Mouse (Mus musculus) gastrocnemius, postnatal 14 days (tissue): ENCODE measurements around the gene Mroh7. TPM values are rescaled to one million over a fixed set of nuclear protein-coding genes. Genes with fewer than 3 reads are reported as not detected.
"Not testable (repeated sequence)": the region's sequence is repeated elsewhere in the genome, so short reads cannot be mapped to it uniquely, and the experiment has no call there.

ENCODE experiments used
- DNase-seq: peaks from one replicate; pipeline ENCODE4 v3.0.0; 2021; ENCODE audit warnings: mixed read lengths
- intact Hi-C: fragments of 180-260 bp; cut with DNase I; formaldehyde crosslinking; loops from one replicate; pipeline ENCODE4 v1.15.1; 2025; ENCODE audit warnings: low total_unique reads
- long read RNA-seq, 2 experiments: library from polyadenylated mRNA; stranded (forward); transcript quantifications; one replicate each; pipeline ENCODE4 v2.0.0; 2021
- total RNA-seq, 2 experiments: library from RNA; stranded (reverse); gene quantifications; 2 replicates each; pipeline ENCODE4 v1.2.3; 2021

The Mroh7 gene
- under 1 TPM; 0.31 to 0.35 TPM for total RNA-seq
- long read RNA-seq, experiment 1: 0 reads
- long read RNA-seq, experiment 2, partial matches to known transcripts: 0 of 1 reads
- long read RNA-seq, experiment 2, other reads (novel, unspliced or antisense): 1 of 1 reads

DNA sequence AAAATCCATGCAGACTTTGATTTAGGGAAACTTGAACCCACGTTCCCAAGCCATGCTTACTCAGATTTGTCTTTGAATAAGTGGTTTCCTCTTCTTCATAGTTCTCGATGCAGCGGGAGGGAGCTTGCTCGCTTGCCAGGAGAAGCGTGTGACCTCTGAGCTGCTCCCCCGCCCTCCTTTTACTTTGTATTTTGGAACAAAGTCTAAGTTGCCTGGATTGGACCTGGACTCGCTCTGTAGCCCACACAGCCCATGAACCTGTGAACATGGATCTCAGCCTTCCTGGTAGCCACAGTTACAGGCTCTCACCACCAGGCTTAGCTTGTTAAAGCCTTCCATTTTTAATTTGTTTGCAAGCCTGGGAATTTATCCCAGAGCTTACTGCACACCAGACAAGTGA lies at the start of gene Mroh7:
Mroh7 (minus strand) TSS at position 112 of the 400 bp plus-strand sequence.
- intact Hi-C loops: no loop called here

DNA sequence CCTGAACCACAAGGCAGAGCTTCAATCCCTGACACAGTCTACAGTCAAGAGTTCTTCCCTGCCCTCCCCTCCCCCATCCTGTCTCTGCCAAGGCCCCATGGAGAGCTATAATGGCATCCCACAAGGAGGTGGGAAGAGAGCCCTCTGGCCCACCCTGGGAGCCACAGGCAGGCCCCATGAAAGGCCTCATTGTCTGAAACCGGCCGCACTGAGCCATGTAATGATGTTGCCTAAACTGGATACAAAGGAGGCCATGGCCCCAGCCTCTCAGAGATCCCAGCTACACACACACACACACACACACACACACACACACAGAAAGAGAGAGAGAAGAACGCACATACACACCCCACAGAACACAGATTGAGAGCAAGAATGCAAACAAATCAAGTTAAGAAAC lies 49.3 kb upstream of the Mroh7 start:
- intact Hi-C loops: no loop called here
- DNase-seq: no peak

More for the DNA sequence above, at the start of gene Mroh7:
- no peak for DNase-seq

DNA sequence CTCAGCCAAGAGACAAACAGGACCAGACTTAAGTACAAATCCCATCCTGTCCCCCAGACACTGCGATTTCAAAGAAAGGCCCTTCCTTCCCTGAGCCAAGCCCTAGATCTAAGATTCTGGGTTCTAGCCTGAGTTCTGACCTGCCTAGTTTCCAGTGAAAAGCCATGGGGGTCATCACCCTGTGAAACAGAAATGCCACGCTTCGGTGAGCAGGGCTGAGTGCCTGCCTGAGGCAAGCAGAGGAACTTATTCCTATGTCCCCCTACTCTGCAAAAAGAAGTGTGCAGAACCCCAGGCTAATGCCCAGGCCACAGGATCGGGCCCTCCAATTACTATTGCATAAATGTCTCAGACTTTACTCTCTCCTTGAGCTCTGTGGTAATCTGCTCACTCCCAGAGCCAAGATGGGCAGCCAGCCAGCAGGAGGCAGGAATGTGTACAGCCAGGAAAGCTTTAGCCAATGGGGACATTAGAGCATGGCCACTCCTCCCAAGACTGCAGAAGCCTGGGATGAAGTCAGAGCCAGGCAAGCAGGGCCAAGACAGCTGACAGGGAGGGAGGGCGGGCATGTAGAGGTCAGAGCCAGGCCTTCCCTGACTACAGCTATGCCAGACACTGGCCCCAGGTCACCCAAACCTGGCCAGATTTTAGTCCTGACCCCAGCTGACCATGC lies 47.5 kb upstream of the Mroh7 start:
- peak; percentile 98 for DNase-seq
- intact Hi-C loops: no loop called here

DNA sequence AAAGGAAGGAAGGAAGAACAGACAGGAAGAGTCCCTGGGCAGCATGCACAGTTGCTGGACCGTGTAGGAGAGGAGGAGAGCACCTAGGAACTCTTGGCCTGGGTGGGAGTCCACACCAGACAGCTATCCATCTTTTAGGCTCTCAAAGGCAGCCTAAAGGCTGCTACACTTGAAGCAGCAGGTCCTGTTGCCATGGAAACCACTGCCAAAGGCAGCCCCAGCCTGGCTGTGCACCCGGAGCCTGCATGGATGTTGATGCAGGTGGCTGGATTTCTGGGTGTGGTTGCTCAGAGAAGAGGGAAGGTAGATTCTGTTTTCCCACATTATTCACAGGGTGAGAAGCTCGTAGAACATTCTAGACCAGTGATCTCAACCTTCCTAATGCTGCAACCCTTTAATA lies 46.3 kb upstream of the Mroh7 start:
- no peak for DNase-seq
- intact Hi-C loops: no loop called here

DNA sequence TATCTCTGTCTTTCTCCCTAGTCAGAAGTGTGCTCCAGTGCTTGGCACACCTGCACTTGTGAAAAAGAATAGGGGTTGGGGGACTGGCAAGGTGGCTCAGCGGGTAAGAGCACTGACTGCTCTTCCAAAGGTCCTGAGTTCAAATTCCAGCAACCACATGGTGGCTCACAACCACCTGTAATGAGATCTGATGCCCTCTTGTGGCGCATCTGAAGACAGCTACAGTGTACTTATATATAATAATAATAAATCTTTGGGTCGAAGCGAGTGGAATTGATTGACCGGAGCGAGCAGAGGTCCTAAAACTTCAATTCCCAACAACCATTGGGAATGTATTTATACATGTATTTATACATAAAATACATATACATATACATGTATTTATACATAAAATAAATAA lies 45.0 kb upstream of the Mroh7 start:
- DNase-seq, intact Hi-C loops: not testable (repeated sequence)

DNA sequence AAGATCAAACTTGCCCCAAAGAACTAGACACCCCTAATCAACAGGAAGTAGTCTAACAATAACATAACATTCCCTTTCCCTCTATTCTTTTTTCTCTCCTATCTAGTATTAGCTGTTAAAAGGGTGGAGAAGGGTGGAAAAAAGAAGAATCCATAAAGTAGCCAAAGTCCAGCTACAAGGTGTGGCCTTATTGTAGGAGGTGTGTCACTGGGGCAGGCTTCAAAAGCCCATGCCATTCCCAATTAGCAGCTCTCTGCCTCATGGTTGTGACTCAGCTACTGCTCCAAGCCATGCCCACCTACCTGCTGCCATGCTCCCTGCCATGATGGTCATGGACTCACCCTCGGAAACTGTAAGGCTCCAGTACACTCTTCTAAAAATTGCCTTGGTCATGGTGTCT lies 41.8 kb upstream of the Mroh7 start:
- intact Hi-C loops: no loop called here
- no peak for DNase-seq

DNA sequence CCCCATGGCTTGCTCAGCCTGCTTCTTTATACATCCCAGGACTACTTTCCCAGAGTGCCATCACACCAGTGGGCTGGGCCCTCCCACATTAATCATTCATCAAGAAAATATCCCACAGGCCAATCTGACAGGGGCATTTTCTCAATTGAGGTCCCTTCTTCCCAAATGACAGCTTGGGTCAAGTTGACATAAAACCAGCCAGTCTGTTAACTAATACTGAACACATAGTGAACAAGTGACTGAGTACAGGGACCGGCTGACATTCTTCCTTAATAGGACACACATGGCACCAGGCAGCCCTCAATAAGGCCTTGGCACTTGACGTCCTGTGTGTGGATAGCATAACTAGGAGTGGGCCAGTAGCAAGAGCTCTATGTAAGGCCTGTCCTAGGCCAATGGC lies 38.6 kb upstream of the Mroh7 start:
- intact Hi-C loops: no loop called here
- no peak for DNase-seq

DNA sequence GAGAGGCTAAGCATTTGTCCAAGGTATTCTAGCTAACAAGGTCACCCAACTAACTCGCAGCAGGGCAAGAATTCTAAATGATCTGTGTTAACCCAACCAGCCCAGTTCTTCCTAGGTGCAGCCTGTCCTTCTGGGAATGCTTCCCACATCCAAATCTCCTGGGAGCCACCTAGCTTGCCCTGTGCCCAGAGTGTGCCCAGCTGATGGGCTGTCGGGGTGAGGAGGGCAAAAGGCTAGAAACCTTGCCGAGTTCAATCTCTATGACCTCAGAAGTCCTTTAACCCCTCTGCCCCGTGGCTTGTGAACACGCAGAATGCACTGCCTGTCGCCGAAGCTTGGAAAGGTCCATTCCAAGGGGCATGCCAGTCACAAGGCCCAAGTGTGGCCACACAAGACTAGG lies 33.4 kb upstream of the Mroh7 start:
- no peak for DNase-seq
- intact Hi-C loops: no loop called here

DNA sequence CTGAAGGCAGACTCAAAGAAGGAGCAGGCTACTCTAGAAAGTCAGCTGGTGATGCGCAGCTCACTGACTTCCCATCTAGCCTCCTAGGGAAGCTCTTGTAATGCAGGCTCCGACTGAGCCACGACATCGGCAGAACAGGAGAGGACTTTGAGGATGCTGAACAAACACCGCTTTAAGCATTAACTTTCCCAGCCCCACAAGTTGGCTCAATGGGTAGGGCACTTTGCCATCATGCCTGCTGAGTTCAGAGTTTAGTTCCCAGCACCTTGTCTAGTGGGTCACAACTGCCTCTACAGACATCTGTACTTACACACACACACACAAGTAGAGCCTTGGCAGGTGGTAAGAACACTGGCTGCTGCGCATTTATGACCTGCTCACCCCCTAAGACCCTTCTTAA lies 21.0 kb upstream of the Mroh7 start:
- intact Hi-C loops: no loop called here
- DNase-seq: no peak

DNA sequence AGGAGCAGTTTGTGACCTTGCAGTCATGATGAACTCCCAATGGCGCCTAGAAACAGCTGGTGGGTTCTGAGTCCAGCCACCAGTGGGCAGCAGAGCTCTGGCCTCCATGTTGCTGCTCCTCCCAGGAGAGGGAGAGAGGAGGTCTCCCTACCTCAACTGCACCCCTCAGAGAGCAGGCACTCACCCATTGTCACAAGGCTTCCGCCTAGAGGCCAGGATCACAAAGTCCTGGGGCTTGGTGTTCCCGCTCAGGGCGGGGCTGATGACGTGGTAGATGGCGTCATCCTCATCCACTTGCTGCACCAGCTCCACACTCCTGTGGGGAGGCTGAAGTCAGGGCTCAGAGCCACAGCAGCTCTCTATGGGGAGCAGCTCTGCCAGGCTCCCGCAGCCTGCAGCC lies 19.0 kb upstream of the Mroh7 start:
- intact Hi-C loops: loop anchor here (10.0 kb wide), 1 partner anchor 415 kb away; no protein-coding TSS in a partner anchor
- DNase-seq: peak; percentile 66

DNA sequence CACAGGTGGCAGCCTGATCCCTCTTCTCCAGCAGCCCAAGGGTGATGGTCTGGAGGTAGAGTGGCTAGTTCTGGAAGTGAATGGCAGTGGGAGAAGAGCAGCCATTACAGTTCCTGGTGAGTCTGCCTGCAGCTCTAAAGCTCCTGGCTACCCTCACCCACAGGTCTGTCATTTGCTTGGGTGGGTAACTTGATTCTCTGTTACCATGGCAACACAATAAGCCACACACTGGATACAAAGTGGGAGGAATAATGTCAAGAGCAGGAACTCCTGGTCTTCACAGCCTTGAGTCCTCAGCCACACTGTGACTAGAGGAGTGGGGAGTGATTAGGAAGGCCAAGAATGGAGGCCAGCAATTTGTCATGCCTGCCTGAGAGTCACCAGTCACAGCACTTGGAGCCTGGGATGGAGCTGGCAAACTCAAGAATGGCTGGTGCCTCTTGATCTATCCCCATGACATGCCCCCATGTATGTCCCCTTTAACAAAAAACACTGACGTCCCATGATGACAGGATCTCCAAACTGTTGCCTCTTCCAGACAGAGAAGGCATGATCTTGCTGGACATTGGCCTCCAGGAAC lies 16.4 kb upstream of the Mroh7 start:
- DNase-seq: no peak
- intact Hi-C loops: loop anchor here (10.0 kb wide), 1 partner anchor 418 kb away; no protein-coding TSS in a partner anchor

DNA sequence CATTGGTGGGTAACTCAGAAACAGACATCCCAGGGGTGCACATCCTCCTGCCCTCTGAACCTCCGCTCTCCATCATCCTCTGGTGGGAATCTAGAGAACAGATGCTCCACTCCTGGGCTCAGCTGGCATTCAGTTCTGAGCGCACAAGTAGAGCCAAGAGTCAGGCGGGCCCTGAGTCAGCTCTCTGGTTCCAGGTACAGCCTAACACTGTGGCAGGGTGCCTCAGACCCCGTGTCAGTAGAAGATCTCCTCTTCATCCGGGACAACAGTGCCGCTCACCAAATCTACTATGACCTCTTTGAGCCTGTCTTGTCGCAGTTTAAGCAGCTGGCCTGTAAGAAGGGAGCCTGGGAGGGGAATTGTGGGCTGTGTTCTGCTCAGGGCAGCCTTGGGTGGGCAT lies 15.1 kb upstream of the Mroh7 start:
- intact Hi-C loops: loop anchor here (10.0 kb wide), 1 partner anchor 419 kb away; no protein-coding TSS in a partner anchor
- no peak for DNase-seq

DNA sequence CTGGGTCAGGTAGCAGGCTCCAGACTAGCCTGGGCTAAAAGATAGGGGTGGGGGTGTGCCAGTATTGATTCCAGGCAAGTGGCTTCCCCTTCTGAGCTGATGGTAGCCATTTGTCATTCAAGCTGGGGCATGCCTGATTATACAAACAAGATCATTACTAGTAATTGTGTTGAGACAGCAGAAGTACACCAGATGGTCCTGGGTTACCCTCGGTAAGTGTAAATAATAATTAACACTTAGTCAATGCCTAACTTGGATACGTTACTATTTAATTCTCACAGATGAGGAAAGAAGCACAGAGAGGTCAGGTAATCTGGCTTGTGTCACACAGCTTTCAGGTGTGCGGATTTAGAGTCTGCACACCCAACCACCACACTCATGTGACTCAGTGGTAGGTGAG lies 7.2 kb upstream of the Mroh7 start:
- intact Hi-C loops: no loop called here
- no peak for DNase-seq

DNA sequence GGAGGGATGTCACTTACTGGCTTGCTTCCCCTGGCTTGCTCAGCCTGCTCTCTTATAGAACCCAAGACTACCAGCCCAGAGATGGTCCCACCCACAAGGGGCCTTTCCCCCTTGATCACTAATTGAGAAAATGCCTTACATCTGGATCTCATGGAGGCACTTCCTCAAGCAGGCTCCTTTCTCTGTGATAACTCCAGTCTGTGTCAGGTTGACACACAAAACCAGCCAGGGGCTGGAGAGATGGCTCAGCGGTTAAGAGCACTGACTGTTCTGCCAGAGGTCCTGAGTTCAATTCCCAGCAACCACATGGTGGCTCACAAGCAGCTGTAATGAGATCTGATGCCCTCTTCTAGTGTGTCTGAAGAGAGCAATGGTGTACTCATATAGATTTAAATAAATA lies 6.2 kb upstream of the Mroh7 start:
- intact Hi-C loops, DNase-seq: not testable (repeated sequence)

DNA sequence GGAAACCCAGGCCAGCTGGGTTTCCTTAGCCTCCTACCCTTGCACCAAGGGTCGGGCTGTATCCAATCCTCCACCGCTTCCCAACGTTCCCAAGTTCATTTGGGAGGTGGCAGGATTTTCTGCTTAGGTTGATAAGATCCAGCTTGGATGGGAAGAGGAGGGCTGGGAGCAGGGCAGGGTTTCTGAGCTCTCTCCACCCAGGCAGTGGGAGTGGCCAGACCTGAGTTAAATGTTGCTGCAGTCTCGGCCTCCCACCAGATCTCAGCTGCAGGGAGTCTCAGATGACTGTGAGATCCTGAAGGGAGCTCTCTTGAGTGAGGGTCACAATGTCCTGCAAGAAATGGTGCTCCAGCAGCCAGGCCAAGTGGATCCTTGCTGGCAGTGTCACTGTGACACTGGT lies 2.9 kb upstream of the Mroh7 start, which contains the start of gene Fam151a:
Fam151a (plus strand) TSS at position 254 of the 400 bp plus-strand sequence.
- intact Hi-C loops: no loop called here
- DNase-seq: no peak

DNA sequence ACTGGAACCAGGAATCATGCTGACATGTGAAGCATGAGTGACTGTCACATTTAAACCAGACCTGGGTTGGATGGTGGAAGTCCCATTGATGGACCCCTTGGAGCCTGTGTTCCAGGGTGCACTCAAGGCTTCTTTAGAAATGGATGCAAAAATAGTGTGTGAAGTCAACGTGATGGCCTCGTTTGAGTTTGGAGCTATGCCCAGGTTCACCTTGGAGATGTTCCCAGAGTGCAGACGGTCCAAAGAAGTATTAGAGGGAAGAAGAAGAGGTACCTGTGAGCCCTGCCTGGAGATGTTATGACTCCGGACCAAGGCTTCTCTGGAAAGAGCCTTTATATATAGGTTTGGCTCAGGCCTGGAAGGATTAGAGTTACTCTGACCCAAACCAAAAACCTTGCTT lies 10.1 kb downstream of the Mroh7 start:
- no peak for DNase-seq
- intact Hi-C loops: no loop called here

DNA sequence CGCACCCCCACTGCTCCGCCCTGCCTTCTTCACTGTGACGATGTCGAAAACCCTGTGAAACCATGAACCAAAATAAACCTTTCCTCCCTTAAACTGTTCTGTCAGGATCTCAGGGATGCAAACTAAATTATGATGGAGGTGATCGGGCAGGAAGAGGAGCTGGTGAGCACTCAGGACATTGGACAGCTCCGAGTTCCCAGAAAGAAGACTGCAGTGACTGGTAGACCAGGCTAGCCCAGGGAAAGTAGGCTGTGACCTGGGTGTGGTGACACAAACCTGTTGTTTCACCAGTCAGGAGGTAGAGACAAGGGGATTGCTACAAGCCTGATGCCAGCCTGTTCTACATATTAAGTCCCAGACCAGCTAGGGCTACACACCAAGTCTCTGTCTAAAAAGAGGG lies 17.1 kb downstream of the Mroh7 start:
- intact Hi-C loops: no loop called here
- no peak for DNase-seq

DNA sequence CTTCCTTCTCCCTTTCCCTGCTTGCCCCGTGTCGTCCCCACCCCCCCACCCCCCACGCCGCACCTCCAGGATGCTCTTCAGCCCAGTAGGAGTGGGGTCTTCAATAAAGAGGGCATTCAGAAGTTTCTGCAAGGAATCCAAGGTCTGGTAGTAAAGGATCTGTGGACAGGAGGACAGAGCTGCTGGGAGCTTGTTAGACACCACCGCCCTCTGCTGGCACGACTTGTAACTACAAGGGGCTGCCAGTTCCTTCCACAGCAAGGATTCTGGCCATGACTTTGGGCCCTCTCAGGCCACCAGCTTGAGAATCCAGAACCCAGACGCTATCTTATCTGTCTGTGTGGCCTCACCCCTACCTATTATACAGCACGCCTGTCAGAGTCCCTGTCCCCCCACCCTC lies 22.3 kb downstream of the Mroh7 start:
- peak; percentile 82 for DNase-seq
- intact Hi-C loops: loop anchor here (5.0 kb wide), 2 partner anchors 81 to 96 kb away; no protein-coding TSS in a partner anchor

DNA sequence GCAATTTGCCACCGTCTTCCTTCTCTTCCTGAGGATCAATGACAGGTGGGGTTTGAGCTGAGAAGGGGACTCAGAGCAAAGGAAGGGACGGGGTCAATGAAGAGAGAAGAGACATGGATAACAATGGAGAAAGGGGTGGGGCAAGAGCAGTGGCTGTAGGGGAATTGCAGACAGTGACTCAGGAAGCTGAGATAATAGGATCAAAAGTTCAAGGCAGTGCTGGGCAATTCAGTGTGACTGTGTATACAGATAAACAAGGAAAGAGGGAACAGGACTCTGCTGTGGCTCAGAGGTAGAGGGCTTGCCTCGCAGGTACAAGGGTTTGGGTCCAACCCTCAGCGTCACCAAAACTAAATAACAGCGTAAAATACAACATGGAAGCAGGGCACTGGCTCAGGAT lies 22.8 kb downstream of the Mroh7 start:
- intact Hi-C loops: loop anchor here (5.0 kb wide), 2 partner anchors 81 to 96 kb away; no protein-coding TSS in a partner anchor

DNA sequence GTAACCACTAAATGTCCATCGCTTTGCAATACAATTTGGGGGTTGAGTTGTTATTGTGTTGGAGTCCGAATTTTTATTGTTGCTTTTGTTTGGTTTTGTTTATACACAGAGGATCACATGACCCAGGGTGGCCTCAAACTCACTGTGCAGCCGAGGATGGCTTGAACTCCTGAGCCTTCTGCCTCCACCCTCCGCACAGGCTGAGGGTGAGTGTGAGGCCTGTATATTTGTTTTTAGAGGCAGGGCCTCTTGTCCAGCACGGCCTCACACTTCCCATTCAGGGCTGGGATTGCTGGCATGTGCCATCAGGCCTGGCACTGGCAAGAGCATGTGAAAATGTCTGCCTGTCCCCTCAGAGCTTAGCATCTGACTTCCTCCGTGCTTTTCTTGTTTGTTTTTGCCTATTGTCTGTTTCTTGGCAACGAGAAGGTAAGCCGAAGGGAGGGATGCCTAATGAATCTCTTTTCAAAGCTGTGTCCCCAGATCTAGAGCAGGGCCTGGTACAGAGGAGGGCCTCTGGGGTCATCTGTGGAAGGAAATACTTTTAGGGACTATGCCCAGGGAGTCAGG lies 25.5 kb downstream of the Mroh7 start:
- intact Hi-C loops: loop anchor here (5.0 kb wide), 2 partner anchors 78 to 93 kb away; no protein-coding TSS in a partner anchor

More for the DNA sequence above, 22.8 kb downstream of the Mroh7 start:
- no peak for DNase-seq

DNA sequence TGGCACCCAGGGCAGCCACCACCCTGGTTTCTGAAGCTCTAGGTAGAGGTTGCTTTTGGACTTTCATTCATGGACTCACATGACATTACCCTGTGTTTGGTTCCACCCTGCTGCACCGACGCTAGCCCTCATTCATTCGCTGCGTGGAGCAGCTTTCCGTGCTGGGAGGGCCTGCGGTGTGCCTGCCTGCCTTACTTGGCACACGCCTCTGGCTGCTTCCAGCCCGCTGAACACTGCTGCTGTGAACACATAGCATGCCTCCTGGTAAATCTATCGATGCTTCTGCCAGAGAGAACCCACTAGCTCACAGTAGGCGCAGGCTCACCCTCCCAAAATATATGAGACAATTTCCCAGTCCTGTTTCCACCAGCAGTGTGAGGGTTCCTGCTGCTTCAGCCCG lies 26.3 kb downstream of the Mroh7 start:
- DNase-seq: no peak
- intact Hi-C loops: no loop called here

More for the DNA sequence above, 25.5 kb downstream of the Mroh7 start:
- DNase-seq: no peak
